Mouse (Mus musculus): ENCODE results near the gene A730009L09Rik.

DNA sequence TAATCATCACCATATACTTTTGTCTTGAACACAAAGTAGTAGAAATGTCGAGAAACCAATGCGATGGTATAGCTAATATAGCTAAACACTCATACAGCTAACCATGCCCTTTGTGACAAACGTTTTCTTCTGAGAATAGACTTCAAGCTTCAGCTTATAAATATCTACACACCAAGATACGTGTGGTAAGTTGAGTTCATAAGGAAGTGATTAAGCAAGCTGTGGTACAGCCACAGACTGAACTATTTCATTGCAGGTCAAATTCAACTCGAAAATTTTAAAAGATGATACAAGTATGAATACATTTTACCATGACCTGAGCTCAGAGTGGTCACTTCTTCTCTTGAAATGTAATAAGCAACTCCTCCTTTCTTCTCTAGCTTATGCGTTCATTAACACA, 37.0 kb upstream of the A730009L09Rik start:
- TF ChIP-seq MAX (IDR thresholded peaks at IDR 0.05; ENCODE audit: low read depth) (no peak), POLR2A (IDR thresholded peaks at IDR 0.05; ENCODE audit: insufficient read length, low read depth) (no peak)
